Mouse (Mus musculus): Measurements from ENCODE around the gene Tmem260. TPM values are rescaled to one million over a fixed set of nuclear protein-coding genes. Genes with fewer than 3 reads are reported as not detected.

Tmem260 gene
- 4.0 and 4.4 TPM in 2 replicates for polyA plus RNA-seq (2012; rRNA removed)

DNA sequence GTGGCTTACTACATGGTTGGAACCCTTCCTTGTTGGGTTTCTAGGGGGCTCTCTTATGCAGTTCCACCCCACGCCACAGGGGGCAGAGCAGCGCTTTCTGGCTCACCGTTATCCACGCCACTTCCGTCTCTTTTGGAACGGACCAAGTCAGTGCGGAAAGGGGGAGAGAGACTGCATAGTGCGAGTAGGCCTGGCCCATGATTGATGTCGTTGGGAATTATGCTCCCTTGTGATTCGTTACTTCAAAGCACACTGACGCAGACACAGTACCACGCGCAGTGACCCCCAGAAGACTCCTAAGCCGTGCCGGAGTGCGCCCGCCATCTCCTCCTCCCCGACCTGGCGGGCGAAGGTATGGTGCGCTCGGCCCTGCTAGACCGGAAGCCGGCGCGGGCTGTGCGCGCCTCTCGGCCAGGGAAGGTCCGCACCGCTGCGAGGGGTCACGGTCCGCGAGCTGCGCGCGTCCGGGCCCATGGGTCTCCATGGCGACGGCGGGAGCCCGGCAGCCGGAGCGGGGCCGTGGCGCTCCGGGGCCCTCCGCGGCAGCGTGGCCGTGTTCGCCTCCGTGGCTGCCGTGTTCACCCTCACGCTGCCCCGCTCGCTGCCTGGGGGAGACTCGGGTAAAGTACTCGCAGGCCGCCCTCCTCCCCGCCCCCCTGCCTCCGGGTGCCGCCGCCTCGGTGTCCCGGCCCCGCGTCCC is at the start of gene Tmem260:
TSS of gene Tmem260 (plus strand) at position 141 of the 700 bp plus-strand sequence.

Other genes with a start within 250 kb of the Tmem260 start
- gene Otx2, start 227.7 kb downstream of the Tmem260 start, polyA plus RNA-seq (2012; rRNA removed): not detected in 2 replicates

All from liver, embryonic 14 days (tissue).